8 mouse cellular contexts compared by ENCODE assay signal in the genomic region with DNA sequence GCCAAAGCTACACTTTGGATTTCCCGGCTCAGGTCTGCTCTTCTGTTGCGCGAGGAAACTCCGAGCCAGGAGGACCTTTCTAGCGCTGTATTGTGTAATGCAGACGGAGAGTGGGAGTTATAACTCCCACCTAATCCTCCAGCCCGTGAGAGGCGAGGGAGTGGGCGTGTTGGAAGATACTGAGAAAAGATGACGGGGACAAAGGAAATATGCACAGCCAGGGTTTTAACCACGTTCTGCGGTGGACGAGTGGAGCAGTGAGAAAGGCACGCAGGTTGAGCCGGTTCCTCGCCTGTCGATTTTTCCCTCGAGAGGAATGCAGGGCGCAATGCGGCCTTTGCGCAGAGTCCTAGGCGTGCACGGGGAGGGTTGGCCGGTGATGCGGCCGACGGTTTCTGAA. TPM values are rescaled to one million over a fixed set of nuclear protein-coding genes. Genes with fewer than 3 reads are reported as not detected.
DNase-seq lines count a peak whose midpoint lies in the region; ATAC-seq and TF ChIP-seq lines count a peak whose summit lies in the region.

No protein-coding gene starts in this region.

- no peak; a peak in 2 of 4 replicates for TF ChIP-seq POLR2A in MEL (IDR thresholded peaks at IDR 0.05; ENCODE audit: control insufficient read depth in 1 of 2, insufficient read depth in 1 of 2, low read depth in 1 of 2, low read length in 2 of 2, poor library complexity in 1 of 2)

- H3K79me2 ChIP-seq in MEL (ENCODE audit: control insufficient read depth, insufficient read depth, low read length, poor library complexity) = peaks cover 12% of the 10 kb centered on the region

- WGBS in heart, embryonic 16.5 days = under 1% methylated on average over 27 of the region's 27 CpGs
- WGBS in midbrain, postnatal 0 days = under 1% methylated on average over 27 of the region's 27 CpGs

- H3K9me3 ChIP-seq in heart, embryonic 16.5 days (replicated peaks; ENCODE audit: control insufficient read depth, low read length) = no peaks in the 10 kb centered on the region
- H3K9me3 ChIP-seq in MEL (replicated peaks; ENCODE audit: insufficient read depth, low read length) = no peaks in the 10 kb centered on the region
- H3K9me3 ChIP-seq in midbrain, postnatal 0 days (ENCODE audit: low read length) = no peaks in the 10 kb centered on the region

- intact Hi-C loops in heart, postnatal 10 days (cut with DNase I) = loop anchor here (2.0 kb wide), 3 partner anchors 76 to 172 kb away; no protein-coding TSS in a partner anchor

- ATAC-seq in heart, embryonic 16.5 days (replicated peaks; ENCODE audit: extremely low read depth, insufficient read depth, low FRiP score) = peak; percentile 39
- ATAC-seq in midbrain, postnatal 0 days (ENCODE audit: low FRiP score) = peak; percentile 67

- H3K9ac ChIP-seq in heart, embryonic 16.5 days (ENCODE audit: low read length) = peak overlapping the region; percentile 73
- H3K9ac ChIP-seq in MEL (ENCODE audit: control insufficient read depth, low read depth, low read length, poor library complexity, severe bottlenecking) = peak overlapping the region; percentile 74
- peak overlapping the region; percentile 61 for H3K9ac ChIP-seq in midbrain, postnatal 0 days (replicated peaks; ENCODE audit: low read length, poor library complexity, severe bottlenecking)

- peak overlapping the region; percentile 94 for H3K27ac ChIP-seq in heart, embryonic 16.5 days (ENCODE audit: low read length)
- H3K27ac ChIP-seq in MEL (ENCODE audit: control insufficient read depth, low read depth, low read length) = peak overlapping the region; percentile 54
- H3K27ac ChIP-seq in midbrain, postnatal 0 days (ENCODE audit: low read depth, low read length) = peak overlapping the region; percentile 90

- no peak for DNase-seq in heart, postnatal 10 days
- peak; percentile 74 for DNase-seq in MEL (ENCODE audit: low read depth, low spot score)
- DNase-seq in fat pad, adult 2 months (ENCODE audit: extremely low read depth, low read depth, low spot score) = peak; percentile 39
- DNase-seq in left cerebral cortex, adult 9 months (ENCODE audit: low spot score in 2 of 2) = peak; percentile 57 to 75
- DNase-seq in midbrain, postnatal 0 days (ENCODE audit: low spot score) = peak; percentile 70
- DNase-seq in thymus, postnatal 25 days = no peak
- DNase-seq in ovary, adult 18-20 months (ENCODE audit: low spot score) = no peak

- H3K36me3 ChIP-seq in heart, embryonic 16.5 days (ENCODE audit: control insufficient read depth, insufficient read depth) = peaks cover 10% of the 10 kb centered on the region
- peaks cover under 1 to 4% of the 10 kb centered on the region in 2 experiments; a peak in 3 of 4 replicates for H3K36me3 ChIP-seq in MEL (ENCODE audit: control insufficient read depth in 1 of 2, insufficient read depth in 2 of 2, low read length in 2 of 2)
- H3K36me3 ChIP-seq in midbrain, postnatal 0 days (ENCODE audit: insufficient read depth, low read length) = peaks cover 4% of the 10 kb centered on the region

- peak overlapping the region; percentile 83 for H3K4me2 ChIP-seq in heart, embryonic 16.5 days (ENCODE audit: low read depth, low read length)
- H3K4me2 ChIP-seq in midbrain, postnatal 0 days (ENCODE audit: low read depth, low read length, poor library complexity, severe bottlenecking) = peak overlapping the region; percentile 62

- no peak for TF ChIP-seq EP300 in MEL (IDR thresholded peaks at IDR 0.05; ENCODE audit: low read depth in 1 of 2, low read length in 2 of 2)

- TF ChIP-seq RAD21 in MEL (IDR thresholded peaks at IDR 0.05; ENCODE audit: low read depth, low read length) = no peak

- TF ChIP-seq CTCF in MEL (IDR thresholded peaks at IDR 0.05 in 2 of 3, conservative IDR thresholded peaks at IDR 0.05 in 1 of 3; ENCODE audit: control insufficient read depth in 1 of 3, insufficient read depth in 1 of 3, low read depth in 2 of 3, low read length in 3 of 3, poor library complexity in 1 of 3, severe bottlenecking in 1 of 3) = no peak
- TF ChIP-seq CTCF in midbrain, postnatal 0 days (IDR thresholded peaks at IDR 0.05) = no peak

- H3K27me3 ChIP-seq in heart, embryonic 16.5 days (ENCODE audit: control insufficient read depth, insufficient read depth, low read length) = no peaks in the 10 kb centered on the region
- no peaks in the 10 kb centered on the region for H3K27me3 ChIP-seq in MEL (ENCODE audit: control insufficient read depth in 1 of 2, insufficient read depth in 2 of 2, low read length in 2 of 2)
- H3K27me3 ChIP-seq in midbrain, postnatal 0 days (ENCODE audit: insufficient read depth, low read length) = no peaks in the 10 kb centered on the region

- H3K4me1 ChIP-seq in heart, embryonic 16.5 days (ENCODE audit: control insufficient read depth, insufficient read depth, low read length) = peaks cover 17% of the 10 kb centered on the region
- no peaks in the 10 kb centered on the region; a peak in 2 of 4 replicates for H3K4me1 ChIP-seq in MEL (ENCODE audit: control insufficient read depth in 1 of 2, insufficient read depth in 2 of 2, low read length in 2 of 2)
- H3K4me1 ChIP-seq in midbrain, postnatal 0 days (ENCODE audit: insufficient read depth, low read length) = peaks cover 3% of the 10 kb centered on the region; the same call in 1 of the 2 replicates

- peak overlapping the region; percentile 59 for H3K4me3 ChIP-seq in heart, embryonic 16.5 days (ENCODE audit: low read length)
- peak overlapping the region; percentile 47 to 62 for H3K4me3 ChIP-seq in MEL (ENCODE audit: control insufficient read depth in 1 of 2, insufficient read depth in 1 of 2, low read depth in 2 of 2, low read length in 2 of 2)
- H3K4me3 ChIP-seq in midbrain, postnatal 0 days (ENCODE audit: low read depth, low read length) = peak overlapping the region; percentile 78

TF ChIP-seq in MEL, 35 proteins besides CTCF, POLR2A, EP300 and RAD21 (continues in another document):
- TF ChIP-seq NELFE (IDR thresholded peaks at IDR 0.05; ENCODE audit: low read depth, low read length) = no peak
- no peak for TF ChIP-seq SMC3 (IDR thresholded peaks at IDR 0.05; ENCODE audit: low read depth, low read length)
- TF ChIP-seq ZKSCAN1 (IDR thresholded peaks at IDR 0.05; ENCODE audit: low read depth, low read length) = no peak
- TF ChIP-seq ZC3H11A (IDR thresholded peaks at IDR 0.05; ENCODE audit: low read depth, low read length) = no peak
- TF ChIP-seq RCOR1 (IDR thresholded peaks at IDR 0.05; ENCODE audit: low read depth, low read length) = 0 out of 2 replicates have a peak, but pooled peaks have one; percentile 20
- peak; percentile 83; the same call in 1 of the 2 replicates for TF ChIP-seq CHD1 (IDR thresholded peaks at IDR 0.05; ENCODE audit: low read depth, low read length)
- TF ChIP-seq MXI1 (IDR thresholded peaks at IDR 0.05; ENCODE audit: low read depth, low read length) = peak; percentile 51
- no peak for TF ChIP-seq TAL1 (IDR thresholded peaks at IDR 0.05; ENCODE audit: low read length)
- TF ChIP-seq UBTF (IDR thresholded peaks at IDR 0.05; ENCODE audit: borderline replicate concordance, insufficient read depth, low read depth, low read length) = no peak
- TF ChIP-seq MAX (IDR thresholded peaks at IDR 0.05; ENCODE audit: low read length) = peak; percentile 69; the same call in 1 of the 2 replicates
- TF ChIP-seq JUND (IDR thresholded peaks at IDR 0.05; ENCODE audit: low read depth, low read length) = no peak
- TF ChIP-seq USF1 (IDR thresholded peaks at IDR 0.05; ENCODE audit: low read depth, low read length) = no peak
- no peak for TF ChIP-seq ETS1 (IDR thresholded peaks at IDR 0.05; ENCODE audit: low read depth, low read length)
- TF ChIP-seq KAT2A (conservative IDR thresholded peaks at IDR 0.05; ENCODE audit: low read depth, low read length) = no peak
- TF ChIP-seq GATA1 (IDR thresholded peaks at IDR 0.05; ENCODE audit: low read depth, low read length) = no peak
- no peak for TF ChIP-seq MEF2A (IDR thresholded peaks at IDR 0.05; ENCODE audit: extremely low read depth, insufficient replicate concordance, low read depth, low read length, poor library complexity, severe bottlenecking)
- TF ChIP-seq MYC (IDR thresholded peaks at IDR 0.05; ENCODE audit: low read depth, low read length) = no peak

RNA-seq across cellular contexts. Expression of gene Ngdn, which starts 0.7 kb away (rescaled TPM):
- 63.3 and 68.1 TPM in 2 replicates for polyA plus RNA-seq in heart, embryonic 16.5 days (2015; fragmentation: Nextera tagmentation; extraction: Ambion mirVana)
- total RNA-seq in heart, postnatal 10 days (2021) = 10 to 100 TPM; 30.6 to 33.9 TPM
- total RNA-seq in MEL (2012; rRNA removed) = 138 and 148 TPM in 2 replicates
- polyA plus RNA-seq in MEL (2012; ENCODE audit: insufficient read depth in 1 of 2, insufficient read length in 2 of 2, low read depth in 1 of 2, low replicate concordance in 2 of 2, missing spikeins in 1 of 2) = 100 to 1,000 TPM in 1 of 2 experiments, not detected in 1; 140 TPM
- 20.9 and 29.6 TPM in 2 replicates for total RNA-seq in midbrain, postnatal 0 days (2014; rRNA removed)
- polyA plus RNA-seq in midbrain, postnatal 0 days (2015; fragmentation: Nextera tagmentation; extraction: Ambion mirVana) = 44.3 and 48.1 TPM in 2 replicates

RNA-seq across cellular contexts. Expression of gene Myh7, which starts 20.2 kb away (rescaled TPM):
- polyA plus RNA-seq in heart, embryonic 16.5 days (2015; fragmentation: Nextera tagmentation; extraction: Ambion mirVana) = 6,075 and 6,619 TPM in 2 replicates
- 1,000 to 10,000 TPM; 1,842 to 1,858 TPM for total RNA-seq in heart, postnatal 10 days (2021)
- total RNA-seq in MEL (2012; rRNA removed) = not detected in 2 replicates
- polyA plus RNA-seq in MEL (2012; ENCODE audit: insufficient read depth in 1 of 2, insufficient read length in 2 of 2, low read depth in 1 of 2, low replicate concordance in 2 of 2, missing spikeins in 1 of 2) = not detected
- 1.8 and 3.2 TPM in 2 replicates for total RNA-seq in midbrain, postnatal 0 days (2014; rRNA removed)
- 9.6 and 10.3 TPM in 2 replicates for polyA plus RNA-seq in midbrain, postnatal 0 days (2015; fragmentation: Nextera tagmentation; extraction: Ambion mirVana)

RNA-seq across cellular contexts. Expression of gene Gm17428, which starts 37.9 kb away (rescaled TPM):
- not detected in 2 replicates for polyA plus RNA-seq in heart, embryonic 16.5 days (2015; fragmentation: Nextera tagmentation; extraction: Ambion mirVana)
- not detected for total RNA-seq in heart, postnatal 10 days (2021)
- total RNA-seq in MEL (2012; rRNA removed) = not detected in 2 replicates
- not detected for polyA plus RNA-seq in MEL (2012; ENCODE audit: insufficient read depth in 1 of 2, insufficient read length in 2 of 2, low read depth in 1 of 2, low replicate concordance in 2 of 2, missing spikeins in 1 of 2)
- not detected in 2 replicates for total RNA-seq in midbrain, postnatal 0 days (2014; rRNA removed)
- not detected in 2 replicates for polyA plus RNA-seq in midbrain, postnatal 0 days (2015; fragmentation: Nextera tagmentation; extraction: Ambion mirVana)

RNA-seq across cellular contexts. Expression of gene Myh6, which starts 47.9 kb away (rescaled TPM):
- 2,302 and 2,585 TPM in 2 replicates for polyA plus RNA-seq in heart, embryonic 16.5 days (2015; fragmentation: Nextera tagmentation; extraction: Ambion mirVana)
- total RNA-seq in heart, postnatal 10 days (2021) = over 10,000 TPM; 20,580 to 20,870 TPM
- not detected in 2 replicates for total RNA-seq in MEL (2012; rRNA removed)
- not detected for polyA plus RNA-seq in MEL (2012; ENCODE audit: insufficient read depth in 1 of 2, insufficient read length in 2 of 2, low read depth in 1 of 2, low replicate concordance in 2 of 2, missing spikeins in 1 of 2)
- 0.24 and 0.33 TPM in 2 replicates for total RNA-seq in midbrain, postnatal 0 days (2014; rRNA removed)
- polyA plus RNA-seq in midbrain, postnatal 0 days (2015; fragmentation: Nextera tagmentation; extraction: Ambion mirVana) = 2.1 and 2.5 TPM in 2 replicates

Comparison
In these comparisons a context has a peak if more than half of its experiments do, and no peak if none do; other contexts are left out.
1. DNase-seq: peak in MEL (single experiment), fat pad, adult 2 months (single experiment), left cerebral cortex, adult 9 months (2 of 2) and midbrain, postnatal 0 days (single experiment); none in heart, postnatal 10 days (0 of 2), thymus, postnatal 25 days (single experiment) and ovary, adult 18-20 months (single experiment).
2. RNA of gene Myh7, which starts 20.2 kb away (total RNA-seq): 1,842 to 1,858 TPM in heart, postnatal 10 days; 1.8 to 3.2 TPM in midbrain, postnatal 0 days and not detected in MEL; every median in the first group is over 100 times any median in the second.
3. Peak in every context shown above with its lines, with median percentiles within 50 percentile points of each other: H3K27ac ChIP-seq, H3K4me3 ChIP-seq and H3K9ac ChIP-seq.